Mouse (Mus musculus): ENCODE measurements around the gene Apbb2. TPM values are rescaled to one million over a fixed set of nuclear protein-coding genes. Genes with fewer than 3 reads are reported as not detected.

Apbb2 gene
- 48.9 and 50.4 TPM in 2 replicates for polyA plus RNA-seq (2015; fragmentation: Nextera tagmentation; extraction: Ambion mirVana)

DNA sequence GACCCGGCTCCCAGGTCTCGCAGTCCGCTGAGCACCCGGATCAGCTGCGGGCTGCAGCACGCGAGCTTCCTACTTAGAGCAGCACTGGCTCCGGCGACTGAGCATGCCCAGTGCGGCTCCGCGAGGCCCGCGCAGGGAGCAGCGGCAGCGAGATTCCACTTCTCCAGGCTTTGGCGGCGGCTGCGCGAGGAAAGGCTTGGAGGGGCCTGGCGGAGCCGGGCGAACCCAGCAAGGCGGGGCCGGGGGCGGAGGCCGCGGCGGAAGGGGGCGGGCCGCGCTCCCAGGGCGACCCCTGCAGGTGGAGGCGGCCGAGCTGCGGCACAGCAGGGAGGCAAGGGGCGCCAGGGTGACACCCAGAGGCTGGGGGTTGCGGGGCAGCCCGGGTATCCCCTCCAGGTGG is at the start of gene Apbb2:
Gene Apbb2, minus strand, starts transcription at position 188 of the 400 bp plus-strand sequence.
- no peaks in the 10 kb centered on the region for H3K36me3 ChIP-seq (ENCODE audit: insufficient read depth, low read length)
- no peaks in the 10 kb centered on the region for H3K27me3 ChIP-seq (replicated peaks; ENCODE audit: insufficient read depth, low read length)
- ATAC-seq (peak; percentile 94), DNase-seq (ENCODE audit: low spot score) (peak; percentile 98)
- H3K4me2 ChIP-seq (replicated peaks; ENCODE audit: low read depth, low read length): peak within 1 kb of the TSS; percentile 83
- H3K9ac ChIP-seq (replicated peaks; ENCODE audit: low read depth): peak within 1 kb of the TSS; percentile 84
- peak within 1 kb of the TSS; percentile 93 for H3K27ac ChIP-seq (ENCODE audit: low read length)
- peak within 1 kb of the TSS; percentile 96 for H3K4me3 ChIP-seq (ENCODE audit: low read depth, low read length)
- peaks cover 26% of the 10 kb centered on the region; the same call in 1 of the 2 replicates for H3K4me1 ChIP-seq (ENCODE audit: insufficient read depth, low read depth, low read length)
- H3K9me3 ChIP-seq (ENCODE audit: low read length): no peaks in the 10 kb centered on the region
- WGBS: under 1% methylated on average over 37 of the region's 39 CpGs
- peak; percentile 81 for TF ChIP-seq CTCF (IDR thresholded peaks at IDR 0.05)
- no peak for TF ChIP-seq EP300 (IDR thresholded peaks at IDR 0.05)

DNA sequence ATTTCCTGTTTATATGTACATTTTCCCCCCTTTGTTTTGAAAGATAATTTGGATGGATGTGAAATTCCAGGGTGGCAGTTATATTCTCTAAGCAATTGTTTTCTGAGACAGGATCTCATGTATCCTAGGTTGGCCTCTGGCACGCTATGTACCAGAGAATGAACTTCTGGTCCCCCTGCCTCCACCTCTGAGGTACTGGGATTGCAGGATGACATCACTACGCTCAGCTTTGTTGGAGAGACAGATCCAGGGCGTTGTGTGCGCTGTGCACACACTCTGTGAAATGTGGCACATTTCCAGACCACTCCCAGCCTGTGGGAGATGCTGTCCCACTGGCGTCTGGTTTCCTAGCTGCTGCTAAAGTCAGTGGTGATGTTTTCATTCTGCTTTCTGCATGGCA is 35.6 kb upstream of the Apbb2 start:
- WGBS: 10% methylated on average over 5 of the region's 5 CpGs
- TF ChIP-seq EP300 (IDR thresholded peaks at IDR 0.05) (peak; percentile 98), CTCF (IDR thresholded peaks at IDR 0.05) (peak; percentile 12; the same call in 1 of the 2 replicates)
- Histone ChIP-seq H3K9ac (replicated peaks; ENCODE audit: low read depth) (no peak overlapping the region), H3K9me3 (ENCODE audit: low read length) (0 out of 2 replicates have a peak, but pooled peaks cover 3% of the 10 kb centered on the region), H3K27ac (ENCODE audit: low read length) (0 out of 2 replicates have a peak overlapping the region, but pooled peaks have one; percentile 57), H3K36me3 (ENCODE audit: insufficient read depth, low read length) (no peaks in the 10 kb centered on the region), H3K27me3 (replicated peaks; ENCODE audit: insufficient read depth, low read length) (no peaks in the 10 kb centered on the region), H3K4me2 (replicated peaks; ENCODE audit: low read depth, low read length) (no peak overlapping the region), H3K4me1 (ENCODE audit: insufficient read depth, low read depth, low read length) (no peaks in the 10 kb centered on the region), H3K4me3 (ENCODE audit: low read depth, low read length) (no peak overlapping the region)
- DNase-seq (ENCODE audit: low spot score) (peak; percentile 91), ATAC-seq (peak; percentile 98)

DNA sequence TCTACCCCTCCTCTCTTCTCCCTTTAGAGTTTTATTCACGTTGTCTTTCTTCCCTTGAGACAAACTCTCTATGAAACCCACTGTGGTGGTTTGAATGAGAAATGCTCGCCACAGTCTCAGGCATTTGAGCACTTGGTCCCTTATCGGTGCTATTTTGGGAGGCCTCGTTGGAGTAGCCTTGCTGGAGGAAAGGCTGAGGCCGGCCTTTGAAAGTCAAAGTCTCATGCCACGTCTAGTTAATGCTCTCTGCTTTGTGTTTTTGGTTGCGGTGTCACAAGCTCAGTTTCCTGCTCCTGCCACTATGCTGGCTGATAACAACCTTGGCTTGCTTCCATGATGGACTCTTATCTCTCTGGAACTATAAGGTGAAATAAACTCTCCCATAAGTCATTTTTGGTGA is 28.9 kb upstream of the Apbb2 start:
- ATAC-seq: no peak
- Histone ChIP-seq H3K36me3 (ENCODE audit: insufficient read depth, low read length) (no peaks in the 10 kb centered on the region), H3K9me3 (ENCODE audit: low read length) (no peaks in the 10 kb centered on the region), H3K27ac (ENCODE audit: low read length) (no peak overlapping the region), H3K4me3 (ENCODE audit: low read depth, low read length) (no peak overlapping the region), H3K4me2 (replicated peaks; ENCODE audit: low read depth, low read length) (no peak overlapping the region), H3K9ac (replicated peaks; ENCODE audit: low read depth) (no peak overlapping the region), H3K27me3 (replicated peaks; ENCODE audit: insufficient read depth, low read length) (no peaks in the 10 kb centered on the region), H3K4me1 (ENCODE audit: insufficient read depth, low read depth, low read length) (no peaks in the 10 kb centered on the region)
- no peak for DNase-seq (ENCODE audit: low spot score)
- TF ChIP-seq CTCF (IDR thresholded peaks at IDR 0.05): no peak
- 17% methylated on average over 7 of the region's 7 CpGs for WGBS

GRCm38 (mm10) chr5:66643260-66643659 is 24.7 kb upstream of the Apbb2 start:
- no peak for DNase-seq (ENCODE audit: low spot score)
- no peak overlapping the region for H3K9ac ChIP-seq (replicated peaks; ENCODE audit: low read depth)
- no peaks in the 10 kb centered on the region for H3K9me3 ChIP-seq (ENCODE audit: low read length)
- 74% methylated on average over 5 of the region's 5 CpGs for WGBS
- no peak overlapping the region for H3K4me2 ChIP-seq (replicated peaks; ENCODE audit: low read depth, low read length)
- ATAC-seq: no peak
- no peaks in the 10 kb centered on the region for H3K4me1 ChIP-seq (ENCODE audit: insufficient read depth, low read depth, low read length)
- H3K36me3 ChIP-seq (ENCODE audit: insufficient read depth, low read length): no peaks in the 10 kb centered on the region
- H3K27ac ChIP-seq (ENCODE audit: low read length): no peak overlapping the region
- TF ChIP-seq EP300 (IDR thresholded peaks at IDR 0.05): no peak
- no peak for TF ChIP-seq CTCF (IDR thresholded peaks at IDR 0.05)
- no peaks in the 10 kb centered on the region for H3K27me3 ChIP-seq (replicated peaks; ENCODE audit: insufficient read depth, low read length)
- H3K4me3 ChIP-seq (ENCODE audit: low read depth, low read length): no peak overlapping the region

- H3K9ac ChIP-seq (replicated peaks; ENCODE audit: low read depth): no peak overlapping the region
- 82% methylated on average over 4 of the region's 4 CpGs for WGBS
- H3K4me1 ChIP-seq (ENCODE audit: insufficient read depth, low read depth, low read length): no peaks in the 10 kb centered on the region
Measured at GRCm38 (mm10) chr5:66642156-66642555, 23.6 kb upstream of the Apbb2 start.

GRCm38 (mm10) chr5:66635459-66636079 is 17.0 kb upstream of the Apbb2 start:
- Histone ChIP-seq H3K9ac (replicated peaks; ENCODE audit: low read depth) (no peak overlapping the region), H3K9me3 (ENCODE audit: low read length) (no peaks in the 10 kb centered on the region), H3K27ac (ENCODE audit: low read length) (no peak overlapping the region), H3K4me2 (replicated peaks; ENCODE audit: low read depth, low read length) (no peak overlapping the region), H3K4me1 (ENCODE audit: insufficient read depth, low read depth, low read length) (no peaks in the 10 kb centered on the region), H3K4me3 (ENCODE audit: low read depth, low read length) (no peak overlapping the region), H3K36me3 (ENCODE audit: insufficient read depth, low read length) (no peaks in the 10 kb centered on the region), H3K27me3 (replicated peaks; ENCODE audit: insufficient read depth, low read length) (no peaks in the 10 kb centered on the region)
- TF ChIP-seq EP300 (IDR thresholded peaks at IDR 0.05) (no peak), CTCF (IDR thresholded peaks at IDR 0.05) (no peak)
- WGBS: 56% methylated on average over 10 of the region's 10 CpGs
- ATAC-seq (no peak), DNase-seq (ENCODE audit: low spot score) (no peak)

More at GRCm38 (mm10) chr5:66642156-66642555, 23.6 kb upstream of the Apbb2 start:
- no peak overlapping the region for H3K4me2 ChIP-seq (replicated peaks; ENCODE audit: low read depth, low read length)
- DNase-seq (ENCODE audit: low spot score) (no peak), ATAC-seq (no peak)
- H3K27ac ChIP-seq (ENCODE audit: low read length): no peak overlapping the region
- H3K4me3 ChIP-seq (ENCODE audit: low read depth, low read length): no peak overlapping the region
- no peaks in the 10 kb centered on the region for H3K36me3 ChIP-seq (ENCODE audit: insufficient read depth, low read length)
- TF ChIP-seq CTCF (IDR thresholded peaks at IDR 0.05): no peak
- H3K27me3 ChIP-seq (replicated peaks; ENCODE audit: insufficient read depth, low read length): no peaks in the 10 kb centered on the region
- no peaks in the 10 kb centered on the region for H3K9me3 ChIP-seq (ENCODE audit: low read length)

Measured in lung, postnatal 0 days (tissue).